Mouse (Mus musculus): Measurements from ENCODE around the gene Pnkd. TPM values are rescaled to one million over a fixed set of nuclear protein-coding genes. Genes with fewer than 3 reads are reported as not detected.

Gene Pnkd
- polyA plus RNA-seq, 1 experiment = 40.9 TPM

GRCm38 (mm10) chr1:74332930-74333329 is 48.2 kb downstream of the Pnkd start:
- H3K27me3 ChIP-seq (ENCODE audit: control insufficient read depth, insufficient read depth, low read length, poor library complexity, severe bottlenecking) = no peaks in the 10 kb centered on the region
- H3K9ac ChIP-seq (ENCODE audit: low read depth, poor library complexity, severe bottlenecking) = peak overlapping the region; percentile 15; the same call in 1 of the 2 replicates
- no peaks in the 10 kb centered on the region for H3K9me3 ChIP-seq (replicated peaks; ENCODE audit: control insufficient read depth, insufficient read depth, low read length, poor library complexity, severe bottlenecking)
- TF ChIP-seq CTCF (IDR thresholded peaks at IDR 0.05; ENCODE audit: low read depth, low read length) = no peak
- no peak for TF ChIP-seq EP300 (IDR thresholded peaks at IDR 0.05; ENCODE audit: insufficient read depth, low read depth, low read length)
- TF ChIP-seq POLR2A (IDR thresholded peaks at IDR 0.05; ENCODE audit: insufficient read depth, low read length) = no peak
- peak overlapping the region; percentile 69 for H3K4me3 ChIP-seq (ENCODE audit: low read depth, low read length)
- peaks cover 9% of the 10 kb centered on the region for H3K4me1 ChIP-seq (ENCODE audit: control insufficient read depth, insufficient read depth, low read length)
- H3K36me3 ChIP-seq (ENCODE audit: control insufficient read depth, insufficient read depth, low read length, poor library complexity, severe bottlenecking) = no peaks in the 10 kb centered on the region
- no peak overlapping the region for H3K27ac ChIP-seq (ENCODE audit: insufficient read depth, low read length)

GRCm38 (mm10) chr1:74334607-74335006 is 49.9 kb downstream of the Pnkd start:
- Histone ChIP-seq H3K4me1 (ENCODE audit: control insufficient read depth, insufficient read depth, low read length) (peaks cover 14% of the 10 kb centered on the region), H3K4me3 (ENCODE audit: low read depth, low read length) (no peak overlapping the region), H3K27me3 (ENCODE audit: control insufficient read depth, insufficient read depth, low read length, poor library complexity, severe bottlenecking) (no peaks in the 10 kb centered on the region), H3K9me3 (replicated peaks; ENCODE audit: control insufficient read depth, insufficient read depth, low read length, poor library complexity, severe bottlenecking) (no peaks in the 10 kb centered on the region), H3K27ac (ENCODE audit: insufficient read depth, low read length) (no peak overlapping the region), H3K36me3 (ENCODE audit: control insufficient read depth, insufficient read depth, low read length, poor library complexity, severe bottlenecking) (no peaks in the 10 kb centered on the region), H3K9ac (ENCODE audit: low read depth, poor library complexity, severe bottlenecking) (no peak overlapping the region)
- TF ChIP-seq EP300 (IDR thresholded peaks at IDR 0.05; ENCODE audit: insufficient read depth, low read depth, low read length) = no peak
- no peak for TF ChIP-seq POLR2A (IDR thresholded peaks at IDR 0.05; ENCODE audit: insufficient read depth, low read length)
- no peak for TF ChIP-seq CTCF (IDR thresholded peaks at IDR 0.05; ENCODE audit: low read depth, low read length)

GRCm38 (mm10) chr1:74335033-74335432 is 50.3 kb downstream of the Pnkd start:
- Histone ChIP-seq H3K4me1 (ENCODE audit: control insufficient read depth, insufficient read depth, low read length) (peaks cover 14% of the 10 kb centered on the region), H3K27me3 (ENCODE audit: control insufficient read depth, insufficient read depth, low read length, poor library complexity, severe bottlenecking) (no peaks in the 10 kb centered on the region), H3K27ac (ENCODE audit: insufficient read depth, low read length) (no peak overlapping the region), H3K36me3 (ENCODE audit: control insufficient read depth, insufficient read depth, low read length, poor library complexity, severe bottlenecking) (no peaks in the 10 kb centered on the region), H3K4me3 (ENCODE audit: low read depth, low read length) (no peak overlapping the region), H3K9ac (ENCODE audit: low read depth, poor library complexity, severe bottlenecking) (no peak overlapping the region), H3K9me3 (replicated peaks; ENCODE audit: control insufficient read depth, insufficient read depth, low read length, poor library complexity, severe bottlenecking) (no peaks in the 10 kb centered on the region)
- TF ChIP-seq EP300 (IDR thresholded peaks at IDR 0.05; ENCODE audit: insufficient read depth, low read depth, low read length) = peak; percentile 82; the same call in 1 of the 2 replicates
- TF ChIP-seq POLR2A (IDR thresholded peaks at IDR 0.05; ENCODE audit: insufficient read depth, low read length) = no peak
- TF ChIP-seq CTCF (IDR thresholded peaks at IDR 0.05; ENCODE audit: low read depth, low read length) = no peak

GRCm38 (mm10) chr1:74335436-74336170 is 50.9 kb downstream of the Pnkd start:
- H3K4me3 ChIP-seq (ENCODE audit: low read depth, low read length) = no peak overlapping the region
- H3K36me3 ChIP-seq (ENCODE audit: control insufficient read depth, insufficient read depth, low read length, poor library complexity, severe bottlenecking) = no peaks in the 10 kb centered on the region
- no peak for TF ChIP-seq CTCF (IDR thresholded peaks at IDR 0.05; ENCODE audit: low read depth, low read length)
- H3K4me1 ChIP-seq (ENCODE audit: control insufficient read depth, insufficient read depth, low read length) = peaks cover 14% of the 10 kb centered on the region
- no peaks in the 10 kb centered on the region for H3K27me3 ChIP-seq (ENCODE audit: control insufficient read depth, insufficient read depth, low read length, poor library complexity, severe bottlenecking)
- H3K27ac ChIP-seq (ENCODE audit: insufficient read depth, low read length) = no peak overlapping the region
- no peaks in the 10 kb centered on the region for H3K9me3 ChIP-seq (replicated peaks; ENCODE audit: control insufficient read depth, insufficient read depth, low read length, poor library complexity, severe bottlenecking)
- H3K9ac ChIP-seq (ENCODE audit: low read depth, poor library complexity, severe bottlenecking) = no peak overlapping the region

GRCm38 (mm10) chr1:74337241-74337771 is 52.6 kb downstream of the Pnkd start:
- no peak for TF ChIP-seq POLR2A (IDR thresholded peaks at IDR 0.05; ENCODE audit: insufficient read depth, low read length)
- TF ChIP-seq EP300 (IDR thresholded peaks at IDR 0.05; ENCODE audit: insufficient read depth, low read depth, low read length) = no peak
- no peak for TF ChIP-seq CTCF (IDR thresholded peaks at IDR 0.05; ENCODE audit: low read depth, low read length)
- H3K27ac ChIP-seq (ENCODE audit: insufficient read depth, low read length) = peak overlapping the region; percentile 23; the same call in 1 of the 2 replicates
- H3K27me3 ChIP-seq (ENCODE audit: control insufficient read depth, insufficient read depth, low read length, poor library complexity, severe bottlenecking) = no peaks in the 10 kb centered on the region

GRCm38 (mm10) chr1:74338013-74338412 is 53.3 kb downstream of the Pnkd start:
- H3K4me1 ChIP-seq (ENCODE audit: control insufficient read depth, insufficient read depth, low read length) = peaks cover 14% of the 10 kb centered on the region
- no peak overlapping the region for H3K9ac ChIP-seq (ENCODE audit: low read depth, poor library complexity, severe bottlenecking)
- no peak for TF ChIP-seq POLR2A (IDR thresholded peaks at IDR 0.05; ENCODE audit: insufficient read depth, low read length)
- no peak for TF ChIP-seq EP300 (IDR thresholded peaks at IDR 0.05; ENCODE audit: insufficient read depth, low read depth, low read length)
- TF ChIP-seq CTCF (IDR thresholded peaks at IDR 0.05; ENCODE audit: low read depth, low read length) = no peak
- no peaks in the 10 kb centered on the region for H3K9me3 ChIP-seq (replicated peaks; ENCODE audit: control insufficient read depth, insufficient read depth, low read length, poor library complexity, severe bottlenecking)
- H3K27ac ChIP-seq (ENCODE audit: insufficient read depth, low read length) = 0 out of 2 replicates have a peak overlapping the region, but pooled peaks have one; percentile 3
- no peaks in the 10 kb centered on the region for H3K27me3 ChIP-seq (ENCODE audit: control insufficient read depth, insufficient read depth, low read length, poor library complexity, severe bottlenecking)
- H3K36me3 ChIP-seq (ENCODE audit: control insufficient read depth, insufficient read depth, low read length, poor library complexity, severe bottlenecking) = no peaks in the 10 kb centered on the region
- no peak overlapping the region for H3K4me3 ChIP-seq (ENCODE audit: low read depth, low read length)

More at GRCm38 (mm10) chr1:74337241-74337771, 52.6 kb downstream of the Pnkd start:
- Histone ChIP-seq H3K4me3 (ENCODE audit: low read depth, low read length) (no peak overlapping the region), H3K9ac (ENCODE audit: low read depth, poor library complexity, severe bottlenecking) (no peak overlapping the region), H3K9me3 (replicated peaks; ENCODE audit: control insufficient read depth, insufficient read depth, low read length, poor library complexity, severe bottlenecking) (no peaks in the 10 kb centered on the region), H3K36me3 (ENCODE audit: control insufficient read depth, insufficient read depth, low read length, poor library complexity, severe bottlenecking) (no peaks in the 10 kb centered on the region), H3K4me1 (ENCODE audit: control insufficient read depth, insufficient read depth, low read length) (peaks cover 14% of the 10 kb centered on the region)

Measured in ES-Bruce4 (cell line).